Mouse (Mus musculus) bone marrow, adult 2 months (tissue): ENCODE results near the gene Parva.

Source experiments
- CTCF ChIP-seq: fragments of 200-500 bp; IDR thresholded peaks from 2 replicates; pipeline ENCODE4 v1.5.1; 2011; ENCODE audit warnings: low read length, control low read depth; ENCODE audit not compliant: control insufficient read depth, insufficient read depth
- POLR2A ChIP-seq: fragments of 200-500 bp; IDR thresholded peaks from 2 replicates; pipeline ENCODE4 v1.6.1; 2011; ENCODE audit warnings: low read depth, mild to moderate bottlenecking, control low read depth, low read length, borderline replicate concordance; ENCODE audit not compliant: control insufficient read depth

DNA sequence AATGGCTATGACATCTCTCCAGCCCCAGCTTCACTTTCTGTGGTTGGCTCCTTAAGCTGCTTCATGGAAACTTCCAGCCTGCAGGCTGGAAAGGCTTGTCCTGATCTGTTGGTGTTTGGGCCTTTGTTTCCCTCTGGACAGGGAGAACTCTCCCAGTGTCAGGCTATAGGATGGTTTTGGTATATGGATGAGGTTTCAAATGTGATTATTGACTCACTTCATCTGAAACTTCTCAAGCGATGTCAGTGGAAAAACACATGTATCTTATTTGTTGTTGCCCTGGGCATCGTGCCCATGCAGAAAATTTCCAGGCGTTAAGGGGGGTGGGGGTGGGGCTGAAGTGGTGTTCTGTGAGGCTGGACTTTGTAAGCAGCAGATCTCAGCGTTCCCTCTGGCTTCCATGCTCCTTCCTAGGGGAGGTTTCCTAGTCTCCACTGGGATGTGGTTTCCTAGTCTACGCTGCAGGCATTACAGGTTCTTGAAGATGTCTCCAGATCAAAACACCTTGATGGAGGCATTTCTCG is 155.6 kb downstream of the Parva start:
- no peak for TF ChIP-seq CTCF
- no peak for TF ChIP-seq POLR2A
